Mouse (Mus musculus) E14TG2a.4 (cell line): ENCODE results near the gene Rpl6.

Source experiments
- CTCF ChIP-seq: conservative IDR thresholded peaks from 2 replicates; pipeline ENCODE4 v1.5.1; 2014; ENCODE audit warnings: low read length
- NANOG ChIP-seq: IDR thresholded peaks from 2 replicates; pipeline ENCODE4 v1.6.1; 2014; ENCODE audit warnings: borderline replicate concordance, low read length, mixed read lengths
- POU5F1 ChIP-seq: IDR thresholded peaks from 2 replicates; pipeline ENCODE4 v1.6.1; 2014; ENCODE audit warnings: low read length, borderline replicate concordance

DNA sequence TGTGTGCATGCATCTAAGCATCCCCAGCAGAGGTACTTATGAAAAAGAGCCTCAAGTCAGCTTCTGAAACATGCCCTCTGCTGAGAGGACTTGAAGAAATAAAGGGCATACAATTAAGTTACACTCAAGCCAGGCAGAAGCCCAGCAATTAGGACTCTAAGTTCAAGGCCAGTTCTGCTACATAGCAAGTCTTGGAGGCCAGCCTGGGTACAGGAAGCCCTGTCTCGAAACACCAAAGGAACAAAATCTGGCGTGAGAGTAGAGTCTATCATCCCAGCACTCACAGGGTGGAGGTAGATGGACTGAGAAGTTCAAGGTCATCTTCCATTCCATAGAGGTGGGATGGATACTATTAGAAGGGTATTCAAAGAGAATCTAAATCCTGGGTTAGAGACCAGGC, 19.9 kb upstream of the Rpl6 start:
- TF ChIP-seq CTCF (no peak), NANOG (no peak), POU5F1 (no peak)
